20 mouse cellular contexts compared by ENCODE assay signal in genomic region chr3:41556451-41557266, GRCm38 (mm10).
"Had no signal": no experiment of that assay in that cellular context is flagged by ENCODE, and none has a peak within 500 bp of the region (broad histone marks: within the 10 kb centered on the region; RNA-seq: fewer than 3 reads in every experiment).

No protein-coding gene starts in this region.

- H3K27ac ChIP-seq: left cerebral cortex, adult 2 months; liver, embryonic 13.5 days; midbrain, embryonic 12.5 days; midbrain, embryonic 15.5 days; neural tube, embryonic 13.5 days; stomach, postnatal 0 days had no signal

- H3K4me3 ChIP-seq: left cerebral cortex, adult 2 months; liver, embryonic 13.5 days; midbrain, embryonic 12.5 days; midbrain, embryonic 15.5 days; myocyte; neural tube, embryonic 13.5 days had no signal

- H3K9me3 ChIP-seq: liver, embryonic 13.5 days; midbrain, embryonic 15.5 days had no signal

- DNase-seq: kidney, adult 18-20 months; kidney, adult 9 months; kidney, postnatal 14 days; kidney, postnatal 4 days; layer of hippocampus, adult 9-11 months; layer of hippocampus, postnatal 36 days; liver, embryonic 13.5 days; lung, adult 2 months; lung, postnatal 14 days; lung, postnatal 4 days; right cerebral cortex, postnatal 4 days; thymus, adult 18-20 months; thymus, postnatal 4 days had no signal

- H3K4me1 ChIP-seq: midbrain, embryonic 12.5 days; midbrain, embryonic 15.5 days; neural tube, embryonic 13.5 days had no signal

- ATAC-seq: intestine, embryonic 16.5 days; midbrain, embryonic 15.5 days had no signal

- H3K4me2 ChIP-seq: liver, embryonic 13.5 days; midbrain, embryonic 12.5 days; midbrain, embryonic 15.5 days; neural tube, embryonic 13.5 days had no signal

- H3K36me3 ChIP-seq: liver, embryonic 13.5 days; midbrain, embryonic 12.5 days; midbrain, embryonic 15.5 days; neural tube, embryonic 13.5 days had no signal

- H3K9ac ChIP-seq: liver, embryonic 13.5 days; midbrain, embryonic 12.5 days; midbrain, embryonic 15.5 days; neural tube, embryonic 13.5 days had no signal

- H3K27me3 ChIP-seq: liver, embryonic 13.5 days; midbrain, embryonic 12.5 days; midbrain, embryonic 15.5 days; neural tube, embryonic 13.5 days had no signal
